Mouse (Mus musculus) neural tube, embryonic 14.5 days (tissue): ENCODE data around the gene Nf2. TPM values are rescaled to one million over a fixed set of nuclear protein-coding genes. Genes with fewer than 3 reads are reported as not detected.
"Not testable (repeated sequence)": the region's sequence is repeated elsewhere in the genome, so short reads cannot be mapped to it uniquely, and the experiment has no call there.

Experiments used
- ATAC-seq: fragments of 200-750 bp; cut with Nextera tagmentation; 2 replicates; pipeline ENCODE4 v1.8.0; 2017; ENCODE audit warnings: low read depth, mild to moderate bottlenecking, moderate TSS enrichment, moderate library complexity
- H3K27ac ChIP-seq: fragments of 300-500 bp; sonication (generic); 2 replicates; pipeline ENCODE4 v1.5.1; 2014; ENCODE audit warnings: low read depth, mild to moderate bottlenecking, control low read depth, low read length, moderate library complexity, mixed read lengths
- H3K27me3 ChIP-seq: fragments of 300-500 bp; sonication (generic); 2 replicates; pipeline ENCODE4 v1.6.1; 2014; ENCODE audit warnings: low read length; ENCODE audit not compliant: control insufficient read depth, insufficient read depth
- H3K36me3 ChIP-seq: fragments of 300-500 bp; sonication (generic); 2 replicates; pipeline ENCODE4 v1.6.1; 2014; ENCODE audit warnings: low read length, mixed read lengths; ENCODE audit not compliant: control insufficient read depth, insufficient read depth
- H3K4me1 ChIP-seq: fragments of 300-500 bp; sonication (generic); 2 replicates; pipeline ENCODE4 v1.6.1; 2014; ENCODE audit warnings: low read length; ENCODE audit not compliant: control insufficient read depth, insufficient read depth
- H3K4me2 ChIP-seq: fragments of 300-500 bp; sonication (generic); 2 replicates; pipeline ENCODE4 v1.6.1; 2014; ENCODE audit warnings: mild to moderate bottlenecking, low read depth, low read length, control low read depth
- H3K4me3 ChIP-seq: fragments of 300-500 bp; sonication (generic); 2 replicates; pipeline ENCODE4 v1.5.1; 2014; ENCODE audit warnings: low read depth, low read length, control low read depth, mixed read lengths
- H3K9ac ChIP-seq: fragments of 300-500 bp; sonication (generic); replicated peaks from 2 replicates; pipeline ENCODE4 v1.6.1; 2014; ENCODE audit warnings: low read depth, mild to moderate bottlenecking, control low read depth, low read length, mixed read lengths
- H3K9me3 ChIP-seq: fragments of 300-500 bp; sonication (generic); 2 replicates; pipeline ENCODE4 v1.6.1; 2016; ENCODE audit warnings: low read length; ENCODE audit not compliant: control insufficient read depth
- WGBS: fragments of 180-500 bp; shearing (Covaris S2); extraction: QIAGEN DNeasy Blood & Tissue Kit; methylation state at CpG from one replicate; pipeline ENCODE4 v1.1.7; 2014; 5-methylcytosine and 5-hydroxymethylcytosine counted together
- polyA plus RNA-seq: library from polyadenylated mRNA; unstranded; fragments of >200 nt; fragmentation: Nextera tagmentation; extraction: Ambion mirVana; gene quantifications from 2 replicates; pipeline ENCODE4 v1.2.1, GENCODE M21; 2014

Gene Nf2
- polyA plus RNA-seq, 1 experiment from 2014 or later: 52.3 TPM

- H3K36me3 ChIP-seq: no peaks in the 10 kb centered on the region
- no peaks in the 10 kb centered on the region for H3K4me1 ChIP-seq
- H3K27me3 ChIP-seq: no peaks in the 10 kb centered on the region
- no peak overlapping the region for H3K27ac ChIP-seq
- H3K9me3 ChIP-seq: no peaks in the 10 kb centered on the region
- H3K9ac ChIP-seq: no peak overlapping the region
- no peak overlapping the region for H3K4me3 ChIP-seq
- no peak overlapping the region for H3K4me2 ChIP-seq
- ATAC-seq: no peak
- WGBS: 94% methylated on average over 6 of the region's 6 CpGs
Measured at GRCm38 (mm10) chr11:4804921-4805562, 44.3 kb downstream of the Nf2 start.

- 31% methylated on average over 7 of the region's 7 CpGs for WGBS
- Histone ChIP-seq H3K4me1 (no peaks in the 10 kb centered on the region), H3K27ac (no peak overlapping the region), H3K9me3 (no peaks in the 10 kb centered on the region), H3K4me2 (no peak overlapping the region), H3K4me3 (no peak overlapping the region), H3K27me3 (no peaks in the 10 kb centered on the region), H3K36me3 (no peaks in the 10 kb centered on the region), H3K9ac (no peak overlapping the region)
- no peak for ATAC-seq
Measured at GRCm38 (mm10) chr11:4803951-4804350, 45.4 kb downstream of the Nf2 start.

- H3K36me3 ChIP-seq: no peaks in the 10 kb centered on the region
- no peaks in the 10 kb centered on the region for H3K4me1 ChIP-seq
- no peaks in the 10 kb centered on the region for H3K9me3 ChIP-seq
- no peak overlapping the region for H3K9ac ChIP-seq
- no peak overlapping the region for H3K4me3 ChIP-seq
- 23% methylated on average over 7 of the region's 7 CpGs for WGBS
- no peaks in the 10 kb centered on the region for H3K27me3 ChIP-seq
- ATAC-seq: peak; percentile 63; the same call in 1 of the 2 replicates
- no peak overlapping the region for H3K27ac ChIP-seq
- H3K4me2 ChIP-seq: no peak overlapping the region
Measured at GRCm38 (mm10) chr11:4803426-4803825, 45.9 kb downstream of the Nf2 start.

- Histone ChIP-seq H3K4me2 (no peak overlapping the region), H3K27me3 (no peaks in the 10 kb centered on the region), H3K27ac (no peak overlapping the region), H3K4me3 (no peak overlapping the region), H3K9me3 (no peaks in the 10 kb centered on the region), H3K4me1 (no peaks in the 10 kb centered on the region), H3K36me3 (0 out of 2 replicates have a peak, but pooled peaks cover 2% of the 10 kb centered on the region), H3K9ac (no peak overlapping the region)
- 25% methylated on average over 9 of the region's 9 CpGs for WGBS
- ATAC-seq: peak; percentile 87
Measured at GRCm38 (mm10) chr11:4803008-4803407, 46.3 kb downstream of the Nf2 start.

- H3K9ac ChIP-seq, ATAC-seq, H3K27me3 ChIP-seq, H3K27ac ChIP-seq, H3K4me3 ChIP-seq, H3K4me2 ChIP-seq, H3K36me3 ChIP-seq, H3K4me1 ChIP-seq, H3K9me3 ChIP-seq: not testable (repeated sequence)
- 92% methylated on average over 2 of the region's 2 CpGs for WGBS
Measured at GRCm38 (mm10) chr11:4802401-4802800, 46.9 kb downstream of the Nf2 start.

- Histone ChIP-seq H3K36me3 (0 out of 2 replicates have a peak, but pooled peaks cover 7% of the 10 kb centered on the region), H3K4me1 (no peaks in the 10 kb centered on the region), H3K9me3 (no peaks in the 10 kb centered on the region), H3K27ac (no peak overlapping the region), H3K4me3 (no peak overlapping the region), H3K27me3 (no peaks in the 10 kb centered on the region), H3K9ac (no peak overlapping the region), H3K4me2 (no peak overlapping the region)
- WGBS: 48% methylated on average over 4 of the region's 4 CpGs
- ATAC-seq: no peak
Measured at GRCm38 (mm10) chr11:4800654-4801053, 48.7 kb downstream of the Nf2 start.

- no peaks in the 10 kb centered on the region; the same call in 1 of the 2 replicates for H3K4me1 ChIP-seq
- no peak overlapping the region for H3K9ac ChIP-seq
- H3K27ac ChIP-seq: no peak overlapping the region
- no peaks in the 10 kb centered on the region for H3K27me3 ChIP-seq
- 14% methylated on average over 3 of the region's 3 CpGs for WGBS
- H3K4me2 ChIP-seq: no peak overlapping the region
- no peaks in the 10 kb centered on the region for H3K9me3 ChIP-seq
- H3K36me3 ChIP-seq: peaks cover 11% of the 10 kb centered on the region; the same call in 1 of the 2 replicates
- no peak overlapping the region for H3K4me3 ChIP-seq
- ATAC-seq: no peak
Measured at GRCm38 (mm10) chr11:4793006-4793405, 56.3 kb downstream of the Nf2 start.

- Histone ChIP-seq H3K4me2 (no peak overlapping the region), H3K9me3 (no peaks in the 10 kb centered on the region), H3K27me3 (no peaks in the 10 kb centered on the region), H3K4me1 (no peaks in the 10 kb centered on the region; the same call in 1 of the 2 replicates), H3K9ac (no peak overlapping the region), H3K4me3 (no peak overlapping the region), H3K36me3 (peaks cover 11% of the 10 kb centered on the region; the same call in 1 of the 2 replicates), H3K27ac (no peak overlapping the region)
- 25% methylated on average over 6 of the region's 6 CpGs for WGBS
- no peak for ATAC-seq
Measured at GRCm38 (mm10) chr11:4791549-4791948, 57.8 kb downstream of the Nf2 start.

GRCm38 (mm10) chr11:4789691-4790090 is 59.6 kb downstream of the Nf2 start:
- ATAC-seq: no peak
- Histone ChIP-seq H3K4me3 (no peak overlapping the region), H3K4me2 (no peak overlapping the region), H3K9ac (no peak overlapping the region), H3K27ac (no peak overlapping the region), H3K9me3 (no peaks in the 10 kb centered on the region), H3K36me3 (peaks cover 22% of the 10 kb centered on the region; the same call in 1 of the 2 replicates), H3K4me1 (no peaks in the 10 kb centered on the region; the same call in 1 of the 2 replicates), H3K27me3 (no peaks in the 10 kb centered on the region)
- 87% methylated on average over 5 of the region's 5 CpGs for WGBS
